Mouse (Mus musculus) stomach, embryonic 14.5 days (tissue): ENCODE results near the gene Fam133b. TPM values are rescaled to one million over a fixed set of nuclear protein-coding genes. Genes with fewer than 3 reads are reported as not detected.
"Not testable (repeated sequence)": the region's sequence is repeated elsewhere in the genome, so short reads cannot be mapped to it uniquely, and the experiment has no call there.

ENCODE experiments used
- ATAC-seq: fragments of 200-750 bp; cut with Nextera tagmentation; 2 replicates; pipeline ENCODE4 v1.8.0; 2017; ENCODE audit warnings: low read depth, moderate TSS enrichment; ENCODE audit not compliant: insufficient number of reproducible peaks, insufficient read depth, low FRiP score
- H3K27ac ChIP-seq: fragments of 300-500 bp; sonication (generic); 2 replicates; pipeline ENCODE4 v1.5.1; 2014; ENCODE audit warnings: mild to moderate bottlenecking, low read length, moderate library complexity, mixed read lengths
- H3K27me3 ChIP-seq: fragments of 300-500 bp; sonication (generic); 2 replicates; pipeline ENCODE4 v1.6.1; 2014; ENCODE audit warnings: low read length, control low read depth, mixed read lengths; ENCODE audit not compliant: control insufficient read depth, insufficient read depth
- H3K36me3 ChIP-seq: fragments of 300-500 bp; sonication (generic); 2 replicates; pipeline ENCODE4 v1.6.1; 2014; ENCODE audit warnings: mild to moderate bottlenecking, control low read depth, low read length, moderate library complexity, mixed read lengths; ENCODE audit not compliant: control insufficient read depth, insufficient read depth
- H3K4me1 ChIP-seq: fragments of 300-500 bp; sonication (generic); 2 replicates; pipeline ENCODE4 v1.6.1; 2014; ENCODE audit warnings: low read length, control low read depth, mixed read lengths; ENCODE audit not compliant: control insufficient read depth, insufficient read depth
- H3K4me2 ChIP-seq: fragments of 300-500 bp; sonication (generic); replicated peaks from 2 replicates; pipeline ENCODE4 v1.6.1; 2014; ENCODE audit warnings: low read depth, low read length, control low read depth
- H3K4me3 ChIP-seq: fragments of 300-500 bp; sonication (generic); 2 replicates; pipeline ENCODE4 v1.5.1; 2014; ENCODE audit warnings: low read depth, low read length, control low read depth
- H3K9ac ChIP-seq: fragments of 300-500 bp; sonication (generic); replicated peaks from 2 replicates; pipeline ENCODE4 v1.6.1; 2014; ENCODE audit warnings: low read depth, mild to moderate bottlenecking, control low read depth, low read length, moderate library complexity, mixed read lengths
- H3K9me3 ChIP-seq: fragments of 300-500 bp; sonication (generic); 2 replicates; pipeline ENCODE4 v1.6.1; 2016; ENCODE audit warnings: low read depth, low read length, control low read depth; ENCODE audit not compliant: control insufficient read depth
- WGBS: fragments of 180-500 bp; shearing (Covaris S2); extraction: QIAGEN DNeasy Blood & Tissue Kit; methylation state at CpG from one replicate; pipeline ENCODE4 v1.1.7; 2014; 5-methylcytosine and 5-hydroxymethylcytosine counted together
- polyA plus RNA-seq: library from polyadenylated mRNA; unstranded; fragments of >200 nt; fragmentation: Nextera tagmentation; extraction: Ambion mirVana; gene quantifications from 2 replicates; pipeline ENCODE4 v1.2.1, GENCODE M21; 2014

Gene Fam133b
- polyA plus RNA-seq, 1 experiment from 2014 or later: 44.4 TPM

DNA sequence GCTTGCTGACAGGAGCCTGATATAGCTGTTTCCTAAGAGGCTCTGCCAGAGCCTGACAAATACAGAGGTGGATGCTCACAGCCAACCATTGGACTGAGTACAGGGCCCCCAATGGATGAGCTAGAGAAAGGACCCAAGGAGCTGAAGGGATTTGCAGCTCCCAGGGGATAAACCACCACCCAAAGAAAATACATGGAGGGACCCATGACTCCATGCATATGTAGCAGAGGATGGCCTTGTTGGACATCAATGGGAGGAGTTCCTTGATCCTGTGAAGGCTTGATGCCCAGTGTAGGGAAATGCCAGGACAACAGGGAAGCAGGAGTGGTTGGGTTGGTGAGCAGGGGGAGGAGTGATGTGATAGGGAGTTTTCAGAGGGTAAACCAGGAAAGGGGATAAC lies 11.6 kb upstream of the Fam133b start:
- not testable (repeated sequence) for ATAC-seq, H3K9ac ChIP-seq, H3K36me3 ChIP-seq, H3K27me3 ChIP-seq, H3K9me3 ChIP-seq, H3K4me1 ChIP-seq, H3K4me2 ChIP-seq, H3K4me3 ChIP-seq, H3K27ac ChIP-seq

DNA sequence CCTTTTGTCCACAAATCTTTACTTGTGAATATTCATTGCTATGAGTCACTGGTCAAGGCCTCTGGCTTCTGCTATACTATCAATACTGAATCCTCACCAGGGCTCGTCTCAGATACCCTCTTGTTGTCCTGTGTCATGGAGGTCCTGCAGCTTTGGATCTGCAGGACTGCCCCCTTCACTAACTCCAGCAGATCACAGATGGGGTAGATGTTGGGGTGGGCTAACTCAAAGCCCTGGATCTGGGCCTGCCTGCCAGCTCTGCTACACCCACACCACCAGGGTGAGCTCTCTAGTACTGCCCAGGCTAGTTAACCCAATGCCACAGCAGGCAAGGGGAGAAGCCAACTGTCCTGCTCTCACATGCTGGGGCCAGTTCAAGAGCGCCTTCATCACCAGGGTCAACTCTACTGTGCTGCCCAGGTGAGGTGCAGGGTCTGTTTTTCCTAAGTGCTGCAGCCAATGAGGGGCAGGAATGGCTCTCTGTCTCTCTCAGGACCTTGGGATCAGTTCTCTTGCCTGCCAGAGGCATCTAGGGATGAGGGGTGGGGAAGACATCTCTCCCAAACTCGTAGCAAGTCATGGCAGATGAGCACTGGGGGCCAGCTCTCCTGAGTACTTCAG lies 6.9 kb upstream of the Fam133b start:
- Histone ChIP-seq H3K36me3 (no peaks in the 10 kb centered on the region), H3K27ac (no peak overlapping the region), H3K27me3 (no peaks in the 10 kb centered on the region), H3K4me2 (no peak overlapping the region), H3K4me1 (no peaks in the 10 kb centered on the region), H3K9me3 (no peaks in the 10 kb centered on the region), H3K4me3 (no peak overlapping the region), H3K9ac (no peak overlapping the region)
- WGBS: 71% methylated on average over 3 of the region's 3 CpGs
- no peak for ATAC-seq

DNA sequence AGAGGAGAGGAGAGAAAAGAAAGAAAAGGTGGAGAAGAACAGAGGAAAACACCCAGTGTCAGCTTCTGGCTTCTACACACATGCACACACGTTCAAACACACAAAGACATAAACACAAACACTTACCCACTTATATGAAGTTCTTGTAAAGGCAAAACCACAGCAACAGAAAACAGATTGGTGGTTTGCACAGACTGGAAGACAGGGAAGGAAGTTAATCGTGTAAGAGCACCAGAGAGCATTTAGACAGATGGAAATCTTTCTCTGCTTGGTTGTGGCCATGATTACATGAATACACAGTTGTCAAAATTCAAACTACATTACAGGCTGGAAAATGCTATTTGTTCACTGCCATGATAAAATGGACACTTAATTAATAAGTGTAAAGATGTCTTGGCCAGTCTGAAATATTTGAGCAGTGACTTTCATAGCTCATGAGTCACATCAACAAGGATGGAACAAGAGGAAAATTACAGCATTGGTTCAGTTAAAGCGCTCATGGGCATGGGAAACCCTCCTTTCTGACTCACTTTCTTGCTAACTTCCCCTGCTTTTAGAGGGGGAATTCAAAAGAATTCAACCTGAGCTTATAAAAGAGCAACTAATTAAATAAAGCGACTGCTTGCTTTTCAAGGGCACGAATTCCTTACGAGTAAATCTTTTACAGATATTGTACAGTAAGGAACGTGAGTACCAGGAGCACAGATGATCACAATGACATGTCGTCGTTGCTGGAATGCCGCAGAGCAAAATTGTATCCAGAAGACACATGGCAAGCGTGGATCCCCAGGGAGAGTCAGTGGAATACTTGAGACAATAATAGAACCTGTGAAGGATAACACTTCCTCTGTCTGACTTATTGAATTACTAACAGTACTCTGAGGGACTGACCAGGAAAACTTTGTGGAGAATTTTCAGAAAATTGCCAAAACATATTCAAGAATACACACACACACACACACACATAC lies 4.8 kb upstream of the Fam133b start:
- no peak overlapping the region for H3K4me2 ChIP-seq
- H3K4me3 ChIP-seq: no peak overlapping the region
- no peak for ATAC-seq
- 55% methylated on average over 11 of the region's 11 CpGs for WGBS
- H3K4me1 ChIP-seq: no peaks in the 10 kb centered on the region
- H3K9me3 ChIP-seq: no peaks in the 10 kb centered on the region
- no peak overlapping the region for H3K27ac ChIP-seq
- H3K9ac ChIP-seq: no peak overlapping the region
- no peaks in the 10 kb centered on the region for H3K27me3 ChIP-seq
- no peaks in the 10 kb centered on the region for H3K36me3 ChIP-seq

DNA sequence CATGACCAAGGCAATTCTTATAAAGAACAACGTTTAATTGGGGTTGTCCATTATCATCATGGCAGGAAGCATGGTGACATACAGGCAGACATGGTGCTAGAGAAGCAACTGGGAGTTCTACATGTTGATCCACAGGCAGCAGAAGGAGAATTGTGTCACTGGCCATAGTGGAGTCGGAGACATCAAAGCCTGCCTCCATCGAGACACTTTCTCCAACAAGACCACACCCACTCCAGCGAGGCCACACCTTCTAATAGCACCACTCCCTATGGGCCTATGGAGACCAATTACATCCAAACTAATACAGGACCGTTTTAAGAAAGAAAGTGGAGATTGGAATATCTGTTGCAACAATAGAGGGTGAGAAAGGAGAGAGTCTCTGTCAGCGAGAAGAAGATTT lies 1.8 kb upstream of the Fam133b start:
- no peak for ATAC-seq
- H3K36me3 ChIP-seq: no peaks in the 10 kb centered on the region
- no peak overlapping the region for H3K27ac ChIP-seq
- H3K9ac ChIP-seq: no peak overlapping the region
- no peaks in the 10 kb centered on the region for H3K9me3 ChIP-seq
- peaks cover 8% of the 10 kb centered on the region for H3K4me1 ChIP-seq
- no peak overlapping the region for H3K4me2 ChIP-seq
- 77% methylated on average over 6 of the region's 6 CpGs for WGBS
- H3K4me3 ChIP-seq: no peak overlapping the region
- H3K27me3 ChIP-seq: no peaks in the 10 kb centered on the region

DNA sequence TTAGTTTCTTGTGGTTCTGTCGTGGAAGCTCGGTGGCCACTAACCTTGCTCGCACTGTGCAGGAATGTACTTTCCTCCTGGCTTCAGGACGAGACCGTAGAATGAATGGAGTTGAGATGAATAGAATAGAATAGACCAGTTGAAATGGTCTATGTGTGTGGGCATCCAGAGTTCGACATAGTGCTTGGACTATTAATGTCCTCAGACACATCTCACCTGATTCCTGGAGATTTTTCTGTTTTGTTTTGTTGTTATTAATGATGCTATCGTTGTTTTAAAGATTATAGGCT lies 792 bp downstream of the Fam133b start:
- Histone ChIP-seq H3K27ac (no peak overlapping the region; the same call in 1 of the 2 replicates), H3K4me1 (peaks cover 8% of the 10 kb centered on the region), H3K9ac (peak overlapping the region; percentile 83), H3K4me2 (peak overlapping the region; percentile 72), H3K27me3 (no peaks in the 10 kb centered on the region), H3K36me3 (no peaks in the 10 kb centered on the region), H3K4me3 (peak overlapping the region; percentile 66), H3K9me3 (no peaks in the 10 kb centered on the region)
- ATAC-seq: no peak
- 11% methylated on average over 7 of the region's 7 CpGs for WGBS

DNA sequence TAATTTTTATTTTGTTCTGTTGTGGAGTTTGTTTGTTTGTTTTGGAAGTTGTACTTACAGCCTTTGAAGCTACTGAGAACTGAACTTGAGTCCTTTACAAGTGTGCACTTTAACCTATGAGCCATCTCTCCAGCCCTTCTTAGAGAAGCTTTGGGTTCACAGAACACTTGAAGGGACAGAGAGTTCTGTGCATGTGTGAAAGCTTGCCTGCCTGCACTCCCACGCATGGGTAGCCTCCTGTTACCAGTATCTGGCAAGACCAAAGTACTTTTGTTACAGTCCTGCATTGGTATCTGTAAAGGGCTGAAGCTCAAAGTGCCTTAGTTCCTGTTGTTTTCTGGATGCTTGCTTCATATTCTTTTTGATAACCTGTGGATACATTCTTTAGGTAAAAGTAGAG lies 2.6 kb downstream of the Fam133b start:
- ATAC-seq: no peak
- H3K4me1 ChIP-seq: peaks cover 8% of the 10 kb centered on the region
- no peak overlapping the region for H3K4me2 ChIP-seq
- H3K4me3 ChIP-seq: no peak overlapping the region
- H3K27ac ChIP-seq: no peak overlapping the region
- no peaks in the 10 kb centered on the region for H3K36me3 ChIP-seq
- no peaks in the 10 kb centered on the region for H3K27me3 ChIP-seq
- H3K9ac ChIP-seq: no peak overlapping the region
- 79% methylated on average over 1 of the region's 1 CpGs for WGBS
- no peaks in the 10 kb centered on the region for H3K9me3 ChIP-seq

DNA sequence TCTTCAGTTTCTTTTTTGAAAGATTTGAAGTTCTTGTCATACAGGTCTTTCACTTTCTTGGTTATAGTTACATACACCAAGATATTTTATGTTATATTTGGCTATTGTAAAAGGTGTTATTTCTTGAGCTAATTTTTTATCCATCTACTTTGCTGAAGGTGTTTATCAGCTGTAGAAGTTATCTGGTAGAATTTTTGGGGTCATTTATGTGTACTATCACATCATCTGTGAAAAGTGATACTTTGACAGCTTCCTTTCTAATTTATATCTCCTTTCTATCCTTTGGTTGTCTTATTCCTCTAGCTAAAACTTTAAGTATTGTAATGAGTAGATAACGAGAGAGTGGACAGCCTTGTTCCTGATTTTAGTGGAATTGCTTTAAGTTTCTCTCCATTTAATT lies 7.8 kb downstream of the Fam133b start:
- ATAC-seq: no peak
- H3K9me3 ChIP-seq: no peaks in the 10 kb centered on the region
- H3K9ac ChIP-seq: no peak overlapping the region
- no peak overlapping the region for H3K4me3 ChIP-seq
- H3K27me3 ChIP-seq: no peaks in the 10 kb centered on the region
- H3K27ac ChIP-seq: no peak overlapping the region
- no peak overlapping the region for H3K4me2 ChIP-seq
- no peaks in the 10 kb centered on the region for H3K4me1 ChIP-seq
- peaks cover 20% of the 10 kb centered on the region for H3K36me3 ChIP-seq
- 90% methylated on average over 1 of the region's 1 CpGs for WGBS

DNA sequence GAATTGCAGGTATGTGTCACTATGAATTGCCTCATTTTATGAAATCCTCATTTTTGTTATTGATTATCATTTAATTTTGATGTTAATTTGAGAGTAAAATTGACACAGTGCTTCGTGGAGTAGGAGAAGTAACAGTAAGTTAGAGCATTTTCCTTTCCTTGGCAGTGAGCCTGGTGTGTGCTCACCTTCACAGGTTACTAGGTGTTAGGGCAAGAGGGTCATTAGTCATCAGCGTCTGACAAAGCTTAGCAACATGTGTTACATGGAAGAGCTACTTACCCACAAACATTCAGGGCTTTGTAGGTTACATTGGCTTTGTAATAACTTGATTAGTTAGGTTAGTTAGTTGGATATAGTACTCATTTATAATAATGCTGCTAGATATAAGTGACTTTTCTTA lies 10.6 kb downstream of the Fam133b start:
- Histone ChIP-seq H3K4me2 (no peak overlapping the region), H3K27me3 (no peaks in the 10 kb centered on the region)

More for the DNA sequence above, 10.6 kb downstream of the Fam133b start:
- Histone ChIP-seq H3K36me3 (peaks cover 37% of the 10 kb centered on the region), H3K9me3 (no peaks in the 10 kb centered on the region), H3K4me3 (no peak overlapping the region), H3K27ac (no peak overlapping the region), H3K4me1 (no peaks in the 10 kb centered on the region), H3K9ac (no peak overlapping the region)
- WGBS: 77% methylated on average over 2 of the region's 2 CpGs
- ATAC-seq: no peak
